Mouse (Mus musculus) heart, adult 2 months (tissue): ENCODE measurements at regions not wholly inside any gene's neighbourhood (a gene's known extent, or its start where the extent isn't known, plus 50 kb on each side); places are given as distances from the start of the nearest gene placed in this dataset.

Experiments
- DNase-seq, 2 experiments: peaks; one replicate each; pipeline ENCODE4 v3.0.0; 2021
- H3K27ac ChIP-seq: fragments of 200-600 bp; 2 replicates; pipeline ENCODE4 v1.8.1; 2022
- H3K27me3 ChIP-seq: fragments of 200-500 bp; 2 replicates; pipeline ENCODE4 v1.6.1; 2012; ENCODE audit warnings: mild to moderate bottlenecking, low read length, inconsistent platforms, mixed read lengths; ENCODE audit not compliant: control insufficient read depth, insufficient read depth
- H3K36me3 ChIP-seq: fragments of 200-500 bp; 2 replicates; pipeline ENCODE4 v1.6.1; 2012; ENCODE audit warnings: low read length, inconsistent platforms; ENCODE audit not compliant: control insufficient read depth, insufficient read depth
- H3K4me1 ChIP-seq: fragments of 200-500 bp; 2 replicates; pipeline ENCODE4 v1.6.1; 2011; ENCODE audit warnings: low read length; ENCODE audit not compliant: control insufficient read depth, insufficient read depth
- H3K4me3 ChIP-seq: fragments of 200-600 bp; 2 replicates; pipeline ENCODE4 v1.8.1; 2022
- H3K79me2 ChIP-seq: fragments of 200-500 bp; replicated peaks from 2 replicates; pipeline ENCODE4 v1.6.1; 2012; ENCODE audit warnings: mild to moderate bottlenecking, inconsistent platforms, low read length, moderate library complexity, mixed read lengths; ENCODE audit not compliant: control insufficient read depth, insufficient read depth
- H3K9ac ChIP-seq: fragments of 200-500 bp; 2 replicates; pipeline ENCODE4 v1.6.1; 2012; ENCODE audit warnings: low read depth, mild to moderate bottlenecking, control low read depth, inconsistent platforms, low read length, mixed read lengths
- CTCF ChIP-seq: fragments of 200-600 bp; IDR thresholded peaks from 2 replicates; pipeline ENCODE4 v1.8.1; 2022; ENCODE audit warnings: antibody characterized with exemption, mild to moderate bottlenecking, moderate library complexity
- EP300 ChIP-seq: fragments of 200-500 bp; IDR thresholded peaks from 2 replicates; pipeline ENCODE4 v1.6.1; 2011; ENCODE audit warnings: low read depth, low read length, control low read depth; ENCODE audit not compliant: insufficient read depth
- POLR2A ChIP-seq: fragments of 200-500 bp; IDR thresholded peaks from 2 replicates; pipeline ENCODE4 v1.6.1; 2011; ENCODE audit warnings: mild to moderate bottlenecking, low read depth, low read length, control low read depth; ENCODE audit not compliant: insufficient read depth
- WGBS: fragments of 180-500 bp; shearing (Covaris S2); methylation state at CpG from one replicate; pipeline ENCODE4 v1.1.7; 2018; 5-methylcytosine and 5-hydroxymethylcytosine counted together
- intact Hi-C: fragments of 180-260 bp; cut with DNase I; formaldehyde crosslinking; loops from one replicate; pipeline ENCODE4 v1.15.1; 2025
- microRNA-seq, 2 experiments: library from miRNA; unstranded; fragments of <30 nt; microRNA quantifications; one replicate each; pipeline ENCODE4 v1.2.0; 2021

DNA sequence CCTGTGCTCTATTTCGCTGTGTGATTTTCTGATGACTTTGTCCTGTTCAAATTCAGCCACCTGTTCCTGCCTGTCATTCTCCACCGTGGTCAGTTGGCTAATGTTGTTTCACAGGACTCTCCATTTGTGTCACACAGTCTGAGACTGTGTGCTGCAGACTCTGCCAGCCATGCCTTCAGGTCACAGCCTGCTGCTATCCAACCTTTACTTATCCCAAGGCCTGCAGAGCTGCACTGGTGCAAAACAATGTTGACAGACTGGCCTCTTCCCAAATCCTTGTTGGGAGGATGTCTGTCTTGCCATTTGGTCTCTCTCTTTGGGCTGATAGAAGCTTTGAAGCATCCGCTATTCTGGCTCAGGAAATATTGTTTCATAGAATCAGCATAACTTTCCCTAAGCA, 261.4 kb upstream of the Slitrk5 start:
- TF ChIP-seq CTCF (no peak), POLR2A (no peak), EP300 (no peak)
- Histone ChIP-seq H3K36me3 (no peaks in the 10 kb centered on the region), H3K79me2 (no peaks in the 10 kb centered on the region), H3K27ac (no peak overlapping the region), H3K4me1 (no peaks in the 10 kb centered on the region), H3K4me3 (no peak overlapping the region), H3K27me3 (no peaks in the 10 kb centered on the region), H3K9ac (no peak overlapping the region)
- 67% methylated on average over 3 of the region's 3 CpGs for WGBS
- intact Hi-C loops, result no loop called here
- no peak for DNase-seq

GRCm38 (mm10) chr14:111418531-111418930, 256.4 kb upstream of the Slitrk5 start:
- H3K79me2 ChIP-seq, result no peaks in the 10 kb centered on the region
- no peak overlapping the region for H3K9ac ChIP-seq
- 66% methylated on average over 3 of the region's 3 CpGs for WGBS
- intact Hi-C loops, result no loop called here
- H3K27ac ChIP-seq, result no peak overlapping the region
- H3K4me1 ChIP-seq, result no peaks in the 10 kb centered on the region
- TF ChIP-seq CTCF, result no peak
- no peak for TF ChIP-seq EP300
- TF ChIP-seq POLR2A, result no peak
- no peak overlapping the region for H3K4me3 ChIP-seq
- no peaks in the 10 kb centered on the region for H3K27me3 ChIP-seq
- no peaks in the 10 kb centered on the region for H3K36me3 ChIP-seq
- no peak for DNase-seq

DNA sequence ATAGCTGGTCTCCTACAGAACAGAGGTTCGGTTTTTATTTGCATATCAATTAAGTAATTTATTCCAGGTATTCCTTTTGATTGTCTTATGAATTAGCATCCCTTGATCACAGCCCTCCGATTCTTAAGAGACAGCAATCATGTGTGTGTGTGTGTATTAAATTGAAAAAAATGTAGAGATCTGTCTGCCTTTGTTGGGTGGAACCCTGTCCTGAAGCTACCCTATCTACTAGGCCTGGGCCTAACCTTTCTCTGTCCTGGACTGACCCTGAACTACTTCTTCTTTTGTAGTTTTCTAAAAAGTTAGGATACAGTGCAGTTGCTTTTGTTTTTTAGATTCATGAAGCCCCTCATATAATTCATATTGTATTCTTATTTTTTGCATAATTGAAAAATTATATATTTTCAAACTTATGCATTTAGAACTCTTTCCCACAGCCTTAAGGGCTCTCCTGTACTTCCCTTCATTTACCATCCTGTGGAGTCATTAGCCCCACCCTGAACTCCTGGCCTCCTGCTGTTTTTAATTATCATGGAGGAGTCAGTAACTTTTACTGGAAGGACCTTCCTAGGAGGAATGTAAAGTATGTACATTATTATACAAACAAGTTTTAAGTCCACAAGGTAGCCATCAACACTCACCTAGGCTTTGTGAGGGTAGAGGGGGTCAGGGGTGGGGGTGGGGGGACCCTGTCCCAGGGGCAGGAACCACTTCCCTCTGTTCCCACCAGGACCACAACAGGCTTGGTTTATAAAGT, 245.6 kb upstream of the Slitrk5 start:
- H3K36me3 ChIP-seq, result no peaks in the 10 kb centered on the region
- intact Hi-C loops, result no loop called here
- H3K27ac ChIP-seq, result no peak overlapping the region
- H3K27me3 ChIP-seq, result no peaks in the 10 kb centered on the region
- no peak overlapping the region for H3K4me3 ChIP-seq
- DNase-seq, result no peak
- H3K9ac ChIP-seq, result no peak overlapping the region
- WGBS, result 83% methylated on average over 2 of the region's 2 CpGs
- H3K4me1 ChIP-seq, result no peaks in the 10 kb centered on the region
- no peak for TF ChIP-seq EP300
- TF ChIP-seq CTCF, result no peak
- no peak for TF ChIP-seq POLR2A
- no peaks in the 10 kb centered on the region for H3K79me2 ChIP-seq

Small RNA genes in the stretch of these regions (microRNA-seq; reads per million reads assigned to microRNA genes)
- 0 reads per million in 2 experiments for gene Gm22802
